Mouse (Mus musculus) midbrain, embryonic 10.5 days (tissue): ENCODE results near the gene Cbfa2t3. TPM values are rescaled to one million over a fixed set of nuclear protein-coding genes. Genes with fewer than 3 reads are reported as not detected.

Experiments
- DNase-seq: peaks from one replicate; pipeline ENCODE4 v3.0.0-alpha.2; 2017; ENCODE audit warnings: low spot score
- H3K27ac ChIP-seq: fragments of 300-500 bp; sonication (generic); replicated peaks from 2 replicates; pipeline ENCODE4 v1.5.1; 2016; ENCODE audit warnings: mild to moderate bottlenecking
- H3K27me3 ChIP-seq: fragments of 300-500 bp; sonication (generic); 2 replicates; pipeline ENCODE4 v1.6.1; 2016; ENCODE audit warnings: low read depth, mild to moderate bottlenecking; ENCODE audit not compliant: poor library complexity, severe bottlenecking
- H3K36me3 ChIP-seq: fragments of 300-500 bp; sonication (generic); 2 replicates; pipeline ENCODE4 v1.6.1; 2016; ENCODE audit warnings: mild to moderate bottlenecking, moderate library complexity
- H3K4me1 ChIP-seq: fragments of 300-500 bp; sonication (generic); 2 replicates; pipeline ENCODE4 v1.6.1; 2016
- H3K4me3 ChIP-seq: fragments of 300-500 bp; sonication (generic); 2 replicates; pipeline ENCODE4 v1.5.1; 2016; ENCODE audit warnings: mild to moderate bottlenecking, moderate library complexity
- H3K9me3 ChIP-seq: fragments of 300-500 bp; sonication (generic); replicated peaks from 2 replicates; pipeline ENCODE4 v1.6.1; 2016; ENCODE audit warnings: mild to moderate bottlenecking
- WGBS: fragments of 180-500 bp; shearing (Covaris S2); methylation state at CpG from one replicate; pipeline ENCODE4 v1.1.7; 2016; 5-methylcytosine and 5-hydroxymethylcytosine counted together
- polyA plus RNA-seq: library from polyadenylated mRNA; unstranded; fragments of >200 nt; fragmentation: Nextera tagmentation; extraction: Ambion mirVana; gene quantifications from 2 replicates; pipeline ENCODE4 v1.2.1, GENCODE M21; 2016

Gene Cbfa2t3
- polyA plus RNA-seq, 1 experiment from 2014 or later: 1.9 TPM

DNA sequence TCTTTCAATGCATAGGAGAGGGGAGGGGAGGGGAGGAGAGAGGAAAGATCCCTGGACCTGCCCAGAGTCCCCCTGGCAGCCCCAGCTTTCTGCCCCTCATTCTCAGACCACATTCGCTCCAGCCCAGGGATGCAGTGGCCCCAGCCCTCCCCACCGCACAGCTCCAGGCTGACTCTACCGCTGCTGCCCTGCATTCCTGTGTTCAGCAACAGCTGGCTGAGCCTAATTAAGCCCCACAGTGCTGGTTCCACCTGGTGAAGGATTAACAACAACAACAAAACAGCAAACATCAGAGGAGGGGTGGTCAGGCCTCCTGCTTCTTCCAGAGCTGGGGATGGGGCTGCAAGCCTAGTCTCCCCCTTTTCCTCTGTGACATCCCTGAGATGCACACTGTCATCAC is 29.7 kb upstream of the Cbfa2t3 start:
- DNase-seq: no peak
- Histone ChIP-seq H3K27me3 (0 out of 2 replicates have a peak, but pooled peaks cover 4% of the 10 kb centered on the region), H3K4me1 (0 out of 2 replicates have a peak, but pooled peaks cover 7% of the 10 kb centered on the region), H3K27ac (no peak overlapping the region), H3K9me3 (no peaks in the 10 kb centered on the region), H3K36me3 (no peaks in the 10 kb centered on the region), H3K4me3 (no peak overlapping the region)
- WGBS: 14% methylated on average over 3 of the region's 3 CpGs

DNA sequence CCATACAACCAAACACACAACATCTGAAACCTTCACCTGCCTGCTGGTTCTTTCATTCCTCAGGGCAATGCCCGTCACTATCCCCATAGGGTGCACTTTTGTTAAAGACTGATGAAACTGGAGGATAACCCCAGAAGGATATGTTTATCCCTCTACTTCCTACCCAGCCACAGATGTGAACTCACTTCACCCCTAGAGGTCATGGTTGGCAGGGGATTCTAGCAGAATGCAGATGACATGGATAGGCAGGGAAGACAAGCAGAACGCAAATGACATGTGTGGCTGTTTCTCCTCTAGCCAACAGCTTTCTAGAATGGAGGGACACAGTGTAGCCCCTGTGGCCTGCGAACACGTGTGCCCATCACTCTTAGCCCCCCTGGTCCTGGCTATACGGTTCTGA is 28.5 kb upstream of the Cbfa2t3 start:
- Histone ChIP-seq H3K4me3 (no peak overlapping the region), H3K9me3 (no peaks in the 10 kb centered on the region), H3K27me3 (peaks cover 16% of the 10 kb centered on the region), H3K4me1 (0 out of 2 replicates have a peak, but pooled peaks cover 9% of the 10 kb centered on the region), H3K27ac (no peak overlapping the region), H3K36me3 (no peaks in the 10 kb centered on the region)
- DNase-seq: no peak
- 70% methylated on average over 5 of the region's 5 CpGs for WGBS

DNA sequence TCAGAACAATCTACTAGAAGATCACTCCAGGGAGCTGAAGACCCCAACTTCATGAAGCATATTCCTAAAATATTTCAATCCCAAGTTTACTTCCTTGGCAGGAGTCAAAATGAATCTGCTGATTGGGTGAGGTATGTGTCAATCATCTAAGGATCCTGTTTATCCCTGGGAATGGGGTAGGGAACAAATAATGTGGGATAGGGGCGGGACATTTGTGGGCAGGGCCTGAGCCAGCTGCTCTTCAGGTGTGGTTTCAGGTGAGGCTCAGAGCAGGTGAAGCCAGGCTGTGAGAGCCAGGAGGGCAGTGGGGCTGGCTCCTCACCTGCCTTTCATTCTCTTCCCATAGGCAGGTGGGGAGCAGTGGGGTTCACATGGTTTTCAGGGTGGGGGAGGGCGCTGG is 27.9 kb upstream of the Cbfa2t3 start:
- DNase-seq: no peak
- WGBS: 64% methylated on average over 2 of the region's 2 CpGs
- Histone ChIP-seq H3K27me3 (peaks cover 22% of the 10 kb centered on the region), H3K36me3 (no peaks in the 10 kb centered on the region), H3K27ac (no peak overlapping the region), H3K9me3 (no peaks in the 10 kb centered on the region), H3K4me1 (0 out of 2 replicates have a peak, but pooled peaks cover 9% of the 10 kb centered on the region), H3K4me3 (no peak overlapping the region)

DNA sequence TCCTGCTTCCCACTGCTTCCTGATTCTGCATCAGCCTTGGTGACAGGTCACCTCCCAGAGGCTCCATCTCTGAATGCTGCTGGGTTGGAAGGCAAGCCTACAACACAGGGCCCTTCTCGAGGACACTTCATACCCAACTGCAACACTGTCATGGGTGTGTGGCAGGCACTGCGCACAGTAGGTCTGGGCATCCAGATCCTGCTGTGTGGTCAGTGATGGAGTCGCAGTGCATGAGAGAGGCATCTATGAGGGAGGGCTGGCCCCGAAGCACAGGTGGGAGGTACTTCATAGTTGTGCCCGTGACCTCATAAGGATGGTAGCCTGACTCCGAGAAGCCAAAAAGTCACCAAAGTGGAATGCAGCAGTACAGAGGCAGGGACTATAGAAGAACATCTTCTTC is 26.3 kb upstream of the Cbfa2t3 start:
- peaks cover 21% of the 10 kb centered on the region for H3K4me1 ChIP-seq
- H3K36me3 ChIP-seq: no peaks in the 10 kb centered on the region
- no peak overlapping the region for H3K27ac ChIP-seq
- no peak for DNase-seq
- H3K9me3 ChIP-seq: no peaks in the 10 kb centered on the region
- WGBS: 93% methylated on average over 6 of the region's 6 CpGs
- H3K27me3 ChIP-seq: peaks cover 38% of the 10 kb centered on the region
- no peak overlapping the region for H3K4me3 ChIP-seq

DNA sequence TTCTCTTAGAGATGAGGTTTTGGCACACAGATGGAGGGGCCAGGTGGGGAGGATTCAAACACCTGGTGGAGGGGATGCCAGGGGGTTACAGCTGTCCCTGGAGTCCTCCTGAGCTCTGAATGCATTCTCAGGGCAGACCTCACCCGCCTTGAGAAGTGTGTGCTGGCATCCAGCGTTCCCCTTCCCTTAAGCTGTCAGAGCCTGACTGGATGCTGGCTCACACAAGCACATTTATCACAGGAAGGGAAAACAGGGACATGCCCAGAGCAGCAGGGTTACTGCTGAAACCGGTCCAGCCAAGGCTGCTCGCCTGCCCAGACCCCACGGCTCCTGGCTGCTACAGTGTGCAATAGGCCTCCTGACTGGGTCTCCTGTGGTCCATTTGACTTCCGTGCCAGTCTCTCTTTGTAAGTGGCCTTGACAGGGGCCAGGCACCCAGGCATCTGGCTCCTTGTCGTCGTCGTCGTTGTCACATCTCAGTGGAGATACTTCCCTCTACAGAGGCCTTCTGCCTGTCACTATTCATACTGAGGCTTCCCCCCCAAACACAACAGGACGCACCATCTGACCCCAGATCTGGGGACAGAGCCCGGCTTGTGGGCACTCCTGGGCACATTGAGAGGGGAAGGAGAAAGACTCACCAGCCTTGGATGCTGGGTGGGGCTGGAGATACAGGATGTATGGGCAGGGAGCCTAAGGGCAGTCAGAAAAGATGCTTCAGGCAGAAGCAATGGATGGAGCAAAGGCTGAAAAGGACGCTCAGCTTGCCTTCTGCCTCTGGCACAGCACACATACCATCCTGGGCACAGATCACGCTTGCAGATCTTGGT is 22.1 kb upstream of the Cbfa2t3 start:
- H3K36me3 ChIP-seq: no peaks in the 10 kb centered on the region
- no peaks in the 10 kb centered on the region for H3K9me3 ChIP-seq
- H3K27me3 ChIP-seq: peaks cover 70% of the 10 kb centered on the region
- H3K4me3 ChIP-seq: peak overlapping the region; percentile 38; the same call in 1 of the 2 replicates
- WGBS: 73% methylated on average over 14 of the region's 14 CpGs
- peak overlapping the region; percentile 55; the same call in 1 of the 2 replicates for H3K27ac ChIP-seq
- H3K4me1 ChIP-seq: peaks cover 24% of the 10 kb centered on the region
- DNase-seq: no peak

DNA sequence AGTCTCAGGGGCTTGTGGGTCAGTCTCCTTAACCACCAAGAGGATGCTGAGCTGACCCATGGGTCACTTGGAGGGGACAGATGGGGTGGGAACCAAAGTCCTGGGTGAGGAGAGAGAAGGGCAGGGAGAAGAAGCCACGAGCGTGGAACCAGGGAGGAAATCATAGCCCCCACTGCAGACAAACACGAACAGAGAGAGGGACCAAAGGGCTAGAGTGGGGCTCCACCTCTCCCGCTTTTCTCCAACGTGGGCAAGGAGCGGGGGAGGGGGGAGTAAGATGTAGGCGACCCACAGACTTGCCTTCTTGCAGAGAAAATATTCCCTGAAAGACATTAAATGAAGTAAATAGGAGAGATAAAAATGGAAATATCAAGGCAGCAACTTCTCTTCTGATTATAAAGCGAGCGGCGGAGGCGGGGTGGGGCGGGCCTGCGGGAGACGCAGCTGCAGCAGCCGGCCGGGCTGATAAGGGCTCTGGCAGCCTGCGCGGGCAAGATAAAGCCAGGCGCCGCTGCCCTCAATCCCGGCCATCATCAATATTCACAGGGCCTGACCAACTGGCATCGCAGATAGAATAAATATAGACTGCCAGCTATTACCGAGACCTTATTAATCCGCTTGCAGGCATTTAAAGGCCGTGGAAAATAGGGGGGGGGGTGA is 21.3 kb upstream of the Cbfa2t3 start:
- DNase-seq: peak; percentile 35
- H3K27ac ChIP-seq: peak overlapping the region; percentile 65
- 16% methylated on average over 25 of the region's 25 CpGs for WGBS
- peaks cover 70% of the 10 kb centered on the region for H3K27me3 ChIP-seq
- no peaks in the 10 kb centered on the region for H3K36me3 ChIP-seq
- peak overlapping the region; percentile 38 for H3K4me3 ChIP-seq
- H3K9me3 ChIP-seq: no peaks in the 10 kb centered on the region
- H3K4me1 ChIP-seq: peaks cover 24% of the 10 kb centered on the region

DNA sequence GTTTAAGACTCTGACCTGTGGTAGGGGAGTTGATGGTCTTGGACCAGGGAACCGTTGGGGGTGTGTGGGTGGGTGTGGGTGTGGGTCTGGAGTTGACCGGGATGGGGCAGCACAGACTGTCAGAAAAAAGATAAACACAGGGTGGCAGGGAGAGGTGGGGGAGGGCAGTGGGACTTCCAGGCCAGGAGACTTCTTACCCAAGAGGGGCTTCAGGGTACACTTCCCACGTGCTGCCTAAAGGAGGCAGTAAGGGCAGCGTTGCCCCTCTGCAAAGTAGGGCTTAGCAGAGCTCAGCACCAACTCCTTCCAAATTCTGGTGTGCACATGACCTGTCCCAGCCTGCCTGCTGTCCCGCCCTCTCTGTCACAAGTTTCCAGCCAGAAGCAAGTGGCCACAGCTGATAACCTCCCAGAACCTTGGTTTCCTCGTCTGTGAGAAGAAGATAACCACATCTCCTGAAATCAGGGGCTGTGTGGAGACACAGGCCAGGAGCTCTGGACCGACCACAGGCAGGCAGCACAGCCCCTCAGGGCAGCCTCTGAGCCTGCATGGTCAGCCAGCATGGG is 20.7 kb upstream of the Cbfa2t3 start:
- Histone ChIP-seq H3K27ac (peak overlapping the region; percentile 65), H3K36me3 (no peaks in the 10 kb centered on the region), H3K9me3 (no peaks in the 10 kb centered on the region), H3K4me1 (peaks cover 24% of the 10 kb centered on the region), H3K4me3 (peak overlapping the region; percentile 38), H3K27me3 (peaks cover 70% of the 10 kb centered on the region)
- DNase-seq: peak; percentile 34
- WGBS: 29% methylated on average over 7 of the region's 7 CpGs

DNA sequence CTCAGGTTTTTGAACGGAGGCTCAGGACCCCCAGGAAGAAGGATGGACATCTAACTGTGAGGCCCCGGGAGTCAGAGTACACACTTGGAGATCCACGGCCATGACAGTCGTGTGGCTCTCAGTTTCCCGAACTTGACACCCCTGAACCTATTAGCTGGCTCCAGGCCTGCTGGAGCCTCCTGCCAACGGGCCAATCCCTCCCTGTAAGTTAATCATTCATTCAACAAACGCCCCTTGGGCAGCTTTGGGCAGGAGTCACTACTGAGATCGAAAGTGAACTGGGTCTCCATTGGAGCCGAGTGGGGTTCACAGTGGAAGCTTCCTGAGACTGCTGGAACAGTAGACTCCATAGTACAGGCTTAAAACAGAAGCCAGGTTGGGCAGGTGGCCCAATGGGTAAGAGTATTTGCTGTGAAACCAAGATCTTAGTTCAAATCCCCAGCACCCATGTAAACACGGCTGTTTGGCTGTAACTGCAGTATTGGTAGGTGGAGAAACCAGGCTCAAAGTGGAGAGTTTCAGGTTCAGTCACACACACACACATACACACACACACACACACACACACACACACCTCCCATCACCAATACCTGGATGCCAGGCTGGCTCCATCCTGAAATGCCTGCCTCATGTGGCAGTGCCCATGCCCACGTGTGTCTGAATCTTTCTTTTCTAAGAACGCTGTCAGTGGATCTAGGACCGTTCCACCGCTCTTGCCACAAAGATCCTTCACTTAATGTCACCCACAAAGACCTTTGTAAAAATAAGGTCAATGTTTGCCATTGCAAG is 20.0 kb upstream of the Cbfa2t3 start:
- Histone ChIP-seq H3K36me3 (no peaks in the 10 kb centered on the region), H3K27me3 (peaks cover 69% of the 10 kb centered on the region), H3K9me3 (no peaks in the 10 kb centered on the region), H3K27ac (no peak overlapping the region), H3K4me3 (no peak overlapping the region), H3K4me1 (peaks cover 24% of the 10 kb centered on the region)
- no peak for DNase-seq
- 89% methylated on average over 14 of the region's 14 CpGs for WGBS

DNA sequence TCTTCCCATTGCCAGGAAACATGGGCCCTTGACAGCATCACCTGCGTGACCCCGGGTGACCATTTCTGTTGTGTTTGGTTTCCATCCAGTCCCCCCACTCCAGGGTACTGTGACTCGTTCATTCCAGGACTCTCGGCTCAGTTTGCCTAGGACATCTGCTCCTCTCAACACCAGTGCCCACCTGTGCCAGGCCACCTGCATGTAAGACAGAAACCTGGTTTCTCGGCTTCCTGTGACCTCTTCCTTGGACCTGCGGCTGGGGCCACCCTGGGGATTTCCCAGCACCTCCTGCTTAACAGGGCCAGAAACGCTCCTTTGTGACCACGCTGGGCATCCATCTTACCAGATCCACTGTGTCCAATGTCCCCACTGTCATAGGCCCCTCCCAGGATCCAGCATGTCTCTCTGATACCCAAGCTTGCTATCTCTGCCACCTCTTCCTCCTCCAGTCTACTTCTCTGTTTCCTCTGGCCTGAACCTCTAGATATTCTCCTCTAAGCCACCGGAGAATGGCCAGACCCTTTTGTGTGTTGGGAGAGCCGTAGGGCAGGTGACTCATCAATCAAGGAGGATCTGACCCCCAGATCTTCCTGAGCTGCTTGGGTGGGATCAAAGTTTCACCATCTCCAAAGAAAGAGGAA is 19.1 kb upstream of the Cbfa2t3 start:
- H3K27me3 ChIP-seq: peaks cover 60% of the 10 kb centered on the region
- WGBS: 91% methylated on average over 10 of the region's 10 CpGs
- DNase-seq: no peak
- no peaks in the 10 kb centered on the region for H3K9me3 ChIP-seq
- H3K4me3 ChIP-seq: no peak overlapping the region
- peaks cover 21% of the 10 kb centered on the region for H3K4me1 ChIP-seq
- H3K36me3 ChIP-seq: no peaks in the 10 kb centered on the region
- H3K27ac ChIP-seq: no peak overlapping the region

DNA sequence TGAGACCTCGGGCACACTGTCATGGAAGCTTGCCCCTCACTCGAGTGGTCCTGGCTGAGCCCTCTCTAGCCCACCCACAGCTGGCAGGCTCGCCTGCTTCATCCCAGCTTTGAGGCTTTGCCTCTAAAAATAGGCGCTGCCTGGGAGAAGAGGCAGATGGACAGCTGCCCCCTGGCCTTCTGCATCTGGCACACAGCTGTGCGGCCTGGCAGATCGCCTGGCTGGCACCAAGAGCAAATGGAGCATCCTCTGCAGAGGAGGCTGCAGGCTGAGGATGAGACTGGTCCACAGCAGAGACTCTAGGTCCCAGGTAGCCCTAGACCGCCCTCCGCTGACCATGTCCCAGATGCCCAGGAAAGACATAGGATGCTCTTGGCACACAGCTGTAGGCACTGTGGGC is 17.7 kb upstream of the Cbfa2t3 start:
- H3K9me3 ChIP-seq: no peaks in the 10 kb centered on the region
- H3K27ac ChIP-seq: no peak overlapping the region
- H3K4me3 ChIP-seq: no peak overlapping the region
- no peak for DNase-seq
- WGBS: 83% methylated on average over 8 of the region's 8 CpGs
- H3K4me1 ChIP-seq: peaks cover 32% of the 10 kb centered on the region
- peaks cover 46% of the 10 kb centered on the region for H3K27me3 ChIP-seq
- H3K36me3 ChIP-seq: no peaks in the 10 kb centered on the region

DNA sequence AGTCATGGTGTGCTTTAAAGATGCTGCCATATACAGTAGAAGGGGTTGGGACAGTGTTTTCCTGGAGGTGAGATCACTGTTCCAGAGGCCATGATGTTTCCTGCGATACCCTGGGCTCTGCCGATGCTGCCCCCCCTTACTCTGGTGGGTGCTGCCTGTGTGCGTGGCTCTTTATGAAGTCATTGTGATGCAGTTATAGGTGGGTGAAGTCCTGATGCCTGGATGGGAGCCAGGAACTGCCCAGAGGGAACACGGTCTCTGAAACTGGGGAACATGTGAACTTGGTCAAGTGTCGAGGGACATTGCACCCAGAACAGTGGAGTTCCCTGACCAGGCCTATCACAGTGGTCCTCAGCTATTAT is 14.2 kb upstream of the Cbfa2t3 start:
- H3K4me1 ChIP-seq: peaks cover 20% of the 10 kb centered on the region
- H3K9me3 ChIP-seq: no peaks in the 10 kb centered on the region
- no peak for DNase-seq
- no peak overlapping the region for H3K27ac ChIP-seq
- 94% methylated on average over 5 of the region's 5 CpGs for WGBS
- H3K36me3 ChIP-seq: no peaks in the 10 kb centered on the region
- H3K27me3 ChIP-seq: 0 out of 2 replicates have a peak, but pooled peaks cover 20% of the 10 kb centered on the region
- H3K4me3 ChIP-seq: no peak overlapping the region
